Mouse (Mus musculus) embryonic facial prominence, embryonic 11.5 days (tissue): Measurements from ENCODE around the gene Crtac1. TPM values are rescaled to one million over a fixed set of nuclear protein-coding genes. Genes with fewer than 3 reads are reported as not detected.

Source experiments
- ATAC-seq: fragments of 200-750 bp; cut with Nextera tagmentation; replicated peaks from 2 replicates; pipeline ENCODE4 v1.8.0; 2017; ENCODE audit warnings: low read depth; ENCODE audit not compliant: insufficient number of reproducible peaks, low FRiP score, low TSS enrichment
- DNase-seq: peaks from one replicate; pipeline ENCODE4 v3.0.0-alpha.2; 2015; ENCODE audit warnings: low spot score
- H3K27ac ChIP-seq: fragments of 300-500 bp; sonication (generic); replicated peaks from 2 replicates; pipeline ENCODE4 v1.5.1; 2014; ENCODE audit warnings: mild to moderate bottlenecking, low read depth, low read length, control low read depth
- H3K27me3 ChIP-seq: fragments of 300-500 bp; sonication (generic); 2 replicates; pipeline ENCODE4 v1.6.1; 2014; ENCODE audit warnings: mild to moderate bottlenecking, low read length, moderate library complexity, mixed read lengths; ENCODE audit not compliant: control insufficient read depth, insufficient read depth
- H3K36me3 ChIP-seq: fragments of 300-500 bp; sonication (generic); replicated peaks from 2 replicates; pipeline ENCODE4 v1.6.1; 2014; ENCODE audit warnings: low read depth, mild to moderate bottlenecking, low read length, moderate library complexity, mixed read lengths; ENCODE audit not compliant: control insufficient read depth, insufficient read depth
- H3K4me1 ChIP-seq: fragments of 300-500 bp; sonication (generic); 2 replicates; pipeline ENCODE4 v1.6.1; 2014; ENCODE audit warnings: low read length, mixed read lengths; ENCODE audit not compliant: control insufficient read depth, insufficient read depth
- H3K4me2 ChIP-seq: fragments of 300-500 bp; sonication (generic); 2 replicates; pipeline ENCODE4 v1.6.1; 2014; ENCODE audit warnings: low read depth, mild to moderate bottlenecking, control low read depth, low read length, moderate library complexity
- H3K4me3 ChIP-seq: fragments of 300-500 bp; sonication (generic); 2 replicates; pipeline ENCODE4 v1.5.1; 2014; ENCODE audit warnings: low read depth, low read length, control low read depth
- H3K9ac ChIP-seq: fragments of 300-500 bp; sonication (generic); replicated peaks from 2 replicates; pipeline ENCODE4 v1.6.1; 2014; ENCODE audit warnings: mild to moderate bottlenecking, control low read depth, low read length
- H3K9me3 ChIP-seq: fragments of 300-500 bp; sonication (generic); replicated peaks from 2 replicates; pipeline ENCODE4 v1.6.1; 2016; ENCODE audit warnings: mild to moderate bottlenecking, low read length, inconsistent platforms, mixed read lengths; ENCODE audit not compliant: control insufficient read depth
- WGBS: fragments of 180-500 bp; shearing (Covaris S2); extraction: QIAGEN DNeasy Blood & Tissue Kit; methylation state at CpG from one replicate; pipeline ENCODE4 v1.1.7; 2014; 5-methylcytosine and 5-hydroxymethylcytosine counted together
- polyA plus RNA-seq: library from polyadenylated mRNA; unstranded; fragments of >200 nt; fragmentation: Nextera tagmentation; extraction: Ambion mirVana; gene quantifications from 2 replicates; pipeline ENCODE4 v1.2.1, GENCODE M21; 2014

The Crtac1 gene
- polyA plus RNA-seq, 1 experiment from 2014 or later = 5.8 TPM

DNA sequence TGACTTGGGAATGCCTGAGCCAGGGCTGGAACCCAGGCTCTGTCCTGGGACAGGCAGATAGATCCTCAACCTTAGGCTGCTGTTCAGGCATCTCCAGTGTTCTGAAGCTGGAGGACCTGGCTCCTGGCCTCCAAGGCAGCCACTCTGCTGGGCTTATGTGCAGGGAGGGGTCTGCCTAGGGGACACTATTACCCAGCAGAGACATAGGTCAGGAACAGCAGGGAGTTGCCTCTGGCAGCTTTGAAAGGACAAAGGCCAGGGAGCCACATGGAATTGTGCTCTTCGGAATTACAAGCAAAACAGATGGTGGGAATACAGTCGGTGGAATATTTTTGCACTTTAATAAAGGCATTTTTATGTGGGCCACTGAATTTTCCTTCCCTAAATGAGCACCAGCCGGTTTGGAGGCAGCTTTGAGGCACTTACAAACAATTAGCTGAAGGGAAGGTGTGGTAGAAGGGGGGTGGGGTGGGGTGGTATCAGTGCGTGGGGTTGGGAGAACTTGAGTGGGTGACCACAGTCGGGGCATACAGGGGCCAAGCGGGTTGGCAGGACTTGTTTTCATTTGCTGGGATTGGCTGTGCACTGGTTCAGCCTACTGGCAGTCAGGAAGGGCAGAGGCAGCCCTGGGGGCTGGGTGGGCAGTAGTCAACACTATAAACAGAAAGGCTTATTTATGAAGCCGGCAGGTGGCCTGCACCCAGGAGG, 140.5 kb downstream of the Crtac1 start:
- H3K4me1 ChIP-seq = 0 out of 2 replicates have a peak, but pooled peaks cover 4% of the 10 kb centered on the region
- no peak overlapping the region for H3K9ac ChIP-seq
- H3K27me3 ChIP-seq = no peaks in the 10 kb centered on the region
- ATAC-seq = no peak
- H3K9me3 ChIP-seq = no peaks in the 10 kb centered on the region
- H3K36me3 ChIP-seq = no peaks in the 10 kb centered on the region
- no peak overlapping the region for H3K4me3 ChIP-seq
- DNase-seq = no peak
- H3K4me2 ChIP-seq = no peak overlapping the region
- no peak overlapping the region for H3K27ac ChIP-seq
- 18% methylated on average over 7 of the region's 7 CpGs for WGBS

DNA sequence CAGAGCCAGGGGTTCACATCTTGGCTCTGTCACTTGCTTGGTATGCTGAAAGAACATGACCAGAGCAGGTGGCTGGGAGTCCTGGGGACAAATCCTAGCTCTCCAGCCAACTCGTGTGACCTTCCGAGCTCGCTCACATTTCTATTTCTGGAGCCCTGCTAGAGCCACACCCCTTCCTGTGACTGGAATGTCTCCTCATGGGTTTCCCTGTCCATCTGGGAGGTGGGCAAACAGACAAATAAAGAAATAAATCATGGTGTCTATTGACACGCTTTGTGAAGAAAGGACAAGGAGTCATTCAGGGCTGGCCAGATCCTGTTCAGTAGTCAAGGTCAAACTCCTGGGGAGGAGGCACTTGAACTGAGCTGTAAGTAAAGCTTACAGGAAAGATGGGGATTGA, 143.2 kb downstream of the Crtac1 start:
- no peaks in the 10 kb centered on the region for H3K27me3 ChIP-seq
- H3K9me3 ChIP-seq = no peaks in the 10 kb centered on the region
- no peak overlapping the region for H3K27ac ChIP-seq
- H3K36me3 ChIP-seq = no peaks in the 10 kb centered on the region
- DNase-seq = no peak
- H3K4me1 ChIP-seq = 0 out of 2 replicates have a peak, but pooled peaks cover 4% of the 10 kb centered on the region
- no peak for ATAC-seq
- H3K4me3 ChIP-seq = no peak overlapping the region
- no peak overlapping the region for H3K9ac ChIP-seq
- H3K4me2 ChIP-seq = no peak overlapping the region
- 79% methylated on average over 4 of the region's 4 CpGs for WGBS

DNA sequence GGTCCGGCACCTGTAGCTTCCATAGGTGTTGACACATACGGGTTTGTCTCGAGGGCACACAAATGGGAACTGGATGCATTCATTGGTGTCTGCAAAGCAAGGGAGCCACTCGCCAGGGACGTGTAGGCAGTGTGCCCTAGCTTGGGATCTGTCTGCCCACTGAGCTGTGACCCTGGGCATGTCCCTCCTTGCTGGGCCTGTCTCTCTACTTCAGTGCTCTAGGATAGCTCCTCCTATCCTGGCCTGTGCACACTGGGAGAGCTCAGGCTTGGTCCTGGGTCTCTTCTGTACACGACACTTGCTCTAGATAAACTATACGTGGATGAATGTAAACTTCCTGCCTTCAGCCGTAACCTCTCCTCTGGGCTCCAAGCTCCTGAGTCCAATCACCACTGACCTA, 147.4 kb downstream of the Crtac1 start:
- Histone ChIP-seq H3K4me2 (no peak overlapping the region), H3K4me1 (no peaks in the 10 kb centered on the region), H3K27me3 (no peaks in the 10 kb centered on the region), H3K9ac (no peak overlapping the region), H3K4me3 (no peak overlapping the region), H3K27ac (no peak overlapping the region), H3K36me3 (no peaks in the 10 kb centered on the region), H3K9me3 (no peaks in the 10 kb centered on the region)
- DNase-seq (no peak), ATAC-seq (no peak)
- WGBS = 73% methylated on average over 8 of the region's 8 CpGs

DNA sequence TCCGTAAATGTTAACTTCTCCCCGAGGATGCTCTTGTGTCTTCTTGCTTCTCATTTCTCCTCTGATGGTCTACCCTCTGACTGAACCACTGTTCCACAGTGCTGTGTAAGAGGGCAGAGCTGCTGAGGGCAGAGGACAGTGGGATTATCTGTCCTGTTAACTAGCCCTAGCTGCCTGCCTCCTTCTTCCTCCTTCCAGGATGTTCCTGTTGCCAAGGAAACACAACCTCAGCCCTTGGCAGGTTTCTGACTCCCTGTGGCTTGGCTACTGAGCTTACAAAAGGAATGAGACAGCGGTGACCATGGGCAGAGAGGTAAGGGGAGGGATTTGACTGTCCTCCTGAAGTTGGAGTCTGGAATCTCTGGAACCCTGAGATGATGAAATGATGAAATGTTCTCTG, 152.0 kb downstream of the Crtac1 start:
- no peak for DNase-seq
- Histone ChIP-seq H3K4me1 (no peaks in the 10 kb centered on the region), H3K9me3 (no peaks in the 10 kb centered on the region), H3K4me2 (no peak overlapping the region), H3K27me3 (no peaks in the 10 kb centered on the region), H3K9ac (no peak overlapping the region), H3K27ac (no peak overlapping the region), H3K4me3 (no peak overlapping the region), H3K36me3 (no peaks in the 10 kb centered on the region)
- ATAC-seq = no peak
- 59% methylated on average over 3 of the region's 3 CpGs for WGBS

DNA sequence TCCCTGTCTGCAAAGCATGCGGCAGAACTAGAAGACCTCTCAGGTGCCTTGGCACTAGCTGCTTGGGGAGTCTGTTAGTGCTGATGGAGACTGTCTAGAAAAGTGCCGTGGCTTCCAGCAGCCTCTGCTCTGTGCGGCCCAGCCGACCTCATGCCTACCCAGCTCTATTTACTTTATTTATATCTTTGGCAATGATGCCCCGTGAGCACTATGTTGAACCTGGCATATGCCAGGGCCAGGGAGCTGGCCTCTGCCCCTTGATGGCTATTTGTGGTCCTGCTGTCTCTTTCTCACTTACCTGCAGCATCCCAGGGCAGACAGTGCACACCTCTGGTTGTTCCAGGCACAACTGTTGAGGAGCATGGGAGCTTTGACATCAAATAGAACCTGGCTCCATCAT, 153.1 kb downstream of the Crtac1 start:
- Histone ChIP-seq H3K9ac (no peak overlapping the region), H3K4me3 (no peak overlapping the region), H3K4me1 (no peaks in the 10 kb centered on the region), H3K4me2 (no peak overlapping the region), H3K27ac (no peak overlapping the region), H3K36me3 (no peaks in the 10 kb centered on the region), H3K9me3 (no peaks in the 10 kb centered on the region), H3K27me3 (no peaks in the 10 kb centered on the region)
- no peak for DNase-seq
- ATAC-seq = no peak
- 74% methylated on average over 5 of the region's 5 CpGs for WGBS

DNA sequence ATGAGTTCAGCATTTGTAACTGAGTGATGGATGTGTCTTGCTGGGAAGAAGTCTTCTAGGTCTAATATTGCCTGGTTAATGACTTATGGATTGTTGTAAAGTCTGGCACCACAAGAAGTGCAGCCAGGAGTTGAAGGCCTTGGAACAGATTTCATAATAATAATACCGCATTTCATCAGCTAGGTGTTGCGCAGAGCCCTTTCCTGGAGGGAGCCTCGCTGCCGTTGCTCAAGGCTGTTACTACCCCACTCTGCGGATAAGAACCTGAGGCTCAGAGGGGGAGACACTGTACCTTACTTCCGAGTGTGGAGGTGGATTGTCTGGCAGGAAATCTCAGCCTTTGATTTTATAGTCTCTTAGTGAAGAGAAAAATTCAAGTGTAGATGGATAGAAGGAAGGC, 154.3 kb downstream of the Crtac1 start:
- Histone ChIP-seq H3K4me3 (no peak overlapping the region), H3K4me1 (no peaks in the 10 kb centered on the region), H3K4me2 (no peak overlapping the region), H3K9me3 (no peaks in the 10 kb centered on the region), H3K27ac (no peak overlapping the region), H3K27me3 (no peaks in the 10 kb centered on the region), H3K9ac (no peak overlapping the region), H3K36me3 (no peaks in the 10 kb centered on the region)
- DNase-seq = no peak
- 82% methylated on average over 6 of the region's 6 CpGs for WGBS
- no peak for ATAC-seq

DNA sequence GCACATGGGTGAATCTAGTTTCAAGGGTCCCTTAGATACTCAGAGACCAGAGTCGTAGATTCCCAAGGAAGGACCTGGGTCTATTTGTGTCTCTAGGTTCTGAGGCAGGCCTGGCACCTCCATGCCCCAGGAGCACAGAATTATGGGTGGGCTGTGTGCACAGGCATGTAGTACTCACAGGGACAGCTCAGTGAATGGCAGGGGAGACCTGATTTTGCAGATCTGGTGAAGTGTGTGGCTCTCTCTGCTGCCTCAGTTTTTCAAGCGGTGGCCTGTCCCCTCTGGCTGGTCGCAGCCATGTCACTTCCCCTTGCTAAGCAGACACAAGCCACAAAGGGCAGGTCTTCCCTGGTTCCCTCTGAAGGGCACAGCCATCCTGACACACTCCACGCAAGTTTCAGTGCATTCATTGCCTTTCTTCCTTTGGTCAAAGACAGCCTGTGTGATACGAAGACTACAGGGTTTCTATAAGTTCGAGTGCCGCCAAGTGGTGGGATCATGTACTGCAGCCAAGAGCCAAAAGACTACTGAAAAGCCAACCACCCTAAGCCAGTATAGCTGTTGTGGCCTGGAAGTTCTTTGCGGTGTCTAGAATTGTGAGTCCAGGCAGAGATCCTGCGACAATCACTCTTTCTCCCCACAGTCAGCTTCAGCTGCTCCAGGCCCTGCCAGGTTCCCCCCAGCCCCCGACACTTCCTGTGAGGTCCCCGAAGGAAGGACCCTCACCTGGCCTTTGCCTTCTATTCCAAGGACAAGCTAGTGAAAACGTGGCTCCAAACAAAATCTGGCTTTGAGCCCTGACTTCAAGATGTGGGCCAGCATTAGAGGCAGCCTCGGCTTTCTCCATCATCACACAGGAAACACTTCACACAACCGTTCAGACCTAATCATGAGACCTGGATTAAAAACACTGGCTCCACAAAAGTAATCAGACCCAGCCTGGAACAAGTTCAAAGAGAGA, 159.3 kb downstream of the Crtac1 start:
- no peak overlapping the region for H3K4me2 ChIP-seq
- no peak overlapping the region for H3K4me3 ChIP-seq
- no peak overlapping the region for H3K9ac ChIP-seq
- WGBS = 42% methylated on average over 14 of the region's 14 CpGs
- no peak overlapping the region for H3K27ac ChIP-seq
- ATAC-seq (no peak), DNase-seq (peak; percentile 88)
- H3K9me3 ChIP-seq = no peaks in the 10 kb centered on the region
- H3K27me3 ChIP-seq = no peaks in the 10 kb centered on the region
- H3K36me3 ChIP-seq = no peaks in the 10 kb centered on the region
- H3K4me1 ChIP-seq = no peaks in the 10 kb centered on the region

DNA sequence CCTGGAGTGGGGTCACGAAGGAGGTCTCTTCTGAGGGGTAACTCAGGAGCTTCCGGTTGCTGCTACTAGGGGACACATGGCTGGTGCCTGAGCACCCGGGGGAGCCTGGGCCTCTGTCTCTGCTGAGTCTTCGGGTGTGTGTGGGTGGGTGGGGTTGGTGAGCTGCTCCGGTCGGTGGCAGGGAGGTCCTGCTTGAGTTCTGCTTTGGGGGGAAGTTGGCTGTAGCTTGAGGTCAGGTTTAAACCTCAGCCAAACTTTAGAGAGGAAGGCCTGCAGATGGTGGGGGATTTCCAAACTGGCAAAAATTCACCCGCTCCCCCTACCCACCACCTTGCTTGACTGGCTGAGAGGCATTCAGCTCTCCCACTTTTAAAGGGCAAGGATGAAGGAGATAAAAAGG, 160.4 kb downstream of the Crtac1 start:
- Histone ChIP-seq H3K4me3 (no peak overlapping the region), H3K4me2 (no peak overlapping the region), H3K27me3 (no peaks in the 10 kb centered on the region), H3K9ac (no peak overlapping the region), H3K9me3 (no peaks in the 10 kb centered on the region), H3K27ac (no peak overlapping the region), H3K4me1 (no peaks in the 10 kb centered on the region), H3K36me3 (no peaks in the 10 kb centered on the region)
- 73% methylated on average over 7 of the region's 7 CpGs for WGBS
- ATAC-seq (no peak), DNase-seq (no peak)
